Mouse (Mus musculus): ENCODE data around the gene Wt1. TPM values are rescaled to one million over a fixed set of nuclear protein-coding genes. Genes with fewer than 3 reads are reported as not detected.

The Wt1 gene
- polyA plus RNA-seq, 1 experiment from 2014 or later, result 2.1 TPM

DNA sequence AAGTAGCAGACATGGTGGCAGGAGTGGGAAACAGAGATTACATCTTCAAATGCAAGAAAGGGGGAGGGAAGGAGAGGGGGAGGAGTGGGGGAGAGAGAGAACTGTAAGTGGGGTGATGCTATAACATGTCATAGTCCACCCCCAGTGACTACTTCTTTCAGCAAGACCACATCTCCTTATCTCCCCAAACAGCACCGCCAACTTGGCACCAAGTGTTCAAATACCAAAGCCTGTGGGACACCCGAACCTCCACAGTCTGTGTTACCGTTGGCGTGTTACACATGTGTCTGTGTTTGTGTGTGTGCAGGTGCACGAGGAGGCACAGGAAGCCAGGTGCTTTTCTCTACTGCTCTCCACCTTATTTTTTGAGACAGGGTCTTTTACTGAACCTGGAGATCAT lies 92.9 kb downstream of the Wt1 start:
- no peak for ATAC-seq
- no peaks in the 10 kb centered on the region for H3K9me3 ChIP-seq (ENCODE audit: low read length)
- DNase-seq (ENCODE audit: low spot score), result no peak
- H3K36me3 ChIP-seq (ENCODE audit: insufficient read depth, low read length), result no peaks in the 10 kb centered on the region
- H3K4me2 ChIP-seq (replicated peaks; ENCODE audit: low read depth, low read length), result no peak overlapping the region
- no peaks in the 10 kb centered on the region for H3K27me3 ChIP-seq (replicated peaks; ENCODE audit: insufficient read depth, low read length)
- TF ChIP-seq CTCF (IDR thresholded peaks at IDR 0.05), result no peak
- TF ChIP-seq EP300 (IDR thresholded peaks at IDR 0.05), result no peak
- WGBS, result 72% methylated on average over 5 of the region's 5 CpGs
- H3K4me1 ChIP-seq (ENCODE audit: insufficient read depth, low read depth, low read length), result 0 out of 2 replicates have a peak, but pooled peaks cover 2% of the 10 kb centered on the region
- H3K9ac ChIP-seq (replicated peaks; ENCODE audit: low read depth), result no peak overlapping the region
- H3K27ac ChIP-seq (ENCODE audit: low read length), result no peak overlapping the region
- H3K4me3 ChIP-seq (ENCODE audit: low read depth, low read length), result no peak overlapping the region

DNA sequence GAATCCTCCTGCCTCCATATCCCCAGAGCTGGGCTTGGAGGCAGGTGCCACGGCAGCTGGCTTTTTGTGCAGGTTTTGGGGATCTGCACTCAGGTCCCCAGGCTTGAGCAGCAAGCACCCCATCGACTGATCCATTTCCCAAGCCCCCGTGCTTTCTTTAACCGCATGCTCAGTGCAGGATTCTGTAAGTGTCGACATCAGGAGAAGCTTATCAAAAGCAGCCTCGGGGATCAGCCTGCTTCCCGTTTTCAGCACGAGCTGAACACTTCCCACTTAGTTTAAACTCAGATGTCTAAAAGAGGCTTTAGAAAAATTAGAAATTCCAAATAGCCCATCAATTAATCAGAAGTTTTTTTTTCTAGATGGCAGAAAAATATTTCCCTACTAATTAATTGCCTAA lies 93.3 kb downstream of the Wt1 start:
- Histone ChIP-seq H3K4me3 (ENCODE audit: low read depth, low read length) (no peak overlapping the region), H3K9ac (replicated peaks; ENCODE audit: low read depth) (no peak overlapping the region), H3K4me2 (replicated peaks; ENCODE audit: low read depth, low read length) (no peak overlapping the region), H3K4me1 (ENCODE audit: insufficient read depth, low read depth, low read length) (0 out of 2 replicates have a peak, but pooled peaks cover 3% of the 10 kb centered on the region), H3K27ac (ENCODE audit: low read length) (no peak overlapping the region), H3K9me3 (ENCODE audit: low read length) (no peaks in the 10 kb centered on the region), H3K36me3 (ENCODE audit: insufficient read depth, low read length) (no peaks in the 10 kb centered on the region), H3K27me3 (replicated peaks; ENCODE audit: insufficient read depth, low read length) (no peaks in the 10 kb centered on the region)
- no peak for ATAC-seq
- DNase-seq (ENCODE audit: low spot score), result no peak
- WGBS, result 43% methylated on average over 8 of the region's 8 CpGs
- TF ChIP-seq CTCF (IDR thresholded peaks at IDR 0.05), result no peak

DNA sequence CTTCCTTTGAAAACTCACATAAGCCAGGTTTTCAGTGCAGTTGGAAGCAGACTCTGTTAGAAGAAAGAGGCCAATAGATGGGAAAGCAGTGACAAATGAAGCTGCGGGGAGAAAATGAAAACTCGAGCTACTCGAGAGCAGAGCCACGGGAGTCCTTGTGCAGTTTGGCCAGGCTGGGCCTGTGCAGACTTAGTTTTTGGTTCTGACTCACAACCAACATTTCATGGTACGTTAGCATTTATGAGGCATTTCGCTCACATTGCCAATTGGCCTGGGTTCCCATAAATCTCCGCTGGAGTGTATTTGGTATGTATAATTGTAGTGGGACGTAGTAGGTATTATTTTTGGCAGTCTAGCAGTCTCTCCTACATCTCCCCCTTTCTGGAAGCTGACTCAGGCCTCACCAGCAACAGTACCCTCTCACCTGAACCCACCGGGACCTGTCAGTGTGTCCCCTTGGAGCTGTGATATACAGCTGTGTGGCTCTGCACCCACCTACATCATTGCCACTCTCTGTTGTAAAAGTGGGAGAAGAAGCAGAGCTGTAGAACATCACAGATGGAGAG lies 94.5 kb downstream of the Wt1 start:
- no peak overlapping the region for H3K9ac ChIP-seq (replicated peaks; ENCODE audit: low read depth)
- DNase-seq (ENCODE audit: low spot score), result no peak
- no peak overlapping the region for H3K4me3 ChIP-seq (ENCODE audit: low read depth, low read length)
- no peak for TF ChIP-seq CTCF (IDR thresholded peaks at IDR 0.05)
- no peak for TF ChIP-seq EP300 (IDR thresholded peaks at IDR 0.05)
- H3K27ac ChIP-seq (ENCODE audit: low read length), result no peak overlapping the region
- H3K9me3 ChIP-seq (ENCODE audit: low read length), result no peaks in the 10 kb centered on the region
- H3K27me3 ChIP-seq (replicated peaks; ENCODE audit: insufficient read depth, low read length), result no peaks in the 10 kb centered on the region
- WGBS, result 71% methylated on average over 9 of the region's 9 CpGs
- H3K36me3 ChIP-seq (ENCODE audit: insufficient read depth, low read length), result no peaks in the 10 kb centered on the region
- 0 out of 2 replicates have a peak, but pooled peaks cover 3% of the 10 kb centered on the region for H3K4me1 ChIP-seq (ENCODE audit: insufficient read depth, low read depth, low read length)
- no peak for ATAC-seq
- H3K4me2 ChIP-seq (replicated peaks; ENCODE audit: low read depth, low read length), result no peak overlapping the region

Other genes with a start within 250 kb of the Wt1 start
- gene Eif3m, start 109.4 kb upstream of the Wt1 start, polyA plus RNA-seq (2015; fragmentation: Nextera tagmentation; extraction: Ambion mirVana), result 177 and 178 TPM in 2 replicates
- not detected in 2 replicates for gene Gm11060, start 34.5 kb upstream of the Wt1 start, polyA plus RNA-seq (2015; fragmentation: Nextera tagmentation; extraction: Ambion mirVana)
- not detected in 2 replicates for gene Them7, start 97.8 kb downstream of the Wt1 start, polyA plus RNA-seq (2015; fragmentation: Nextera tagmentation; extraction: Ambion mirVana)

Measured in lung, postnatal 0 days (tissue).